Mouse (Mus musculus) hindbrain, embryonic 11.5 days (tissue): Measurements from ENCODE around the gene Arhgap30. TPM values are rescaled to one million over a fixed set of nuclear protein-coding genes. Genes with fewer than 3 reads are reported as not detected.

ENCODE experiments used
- ATAC-seq: fragments of 200-750 bp; cut with Nextera tagmentation; 2 replicates; pipeline ENCODE4 v1.8.0; 2017; ENCODE audit warnings: mild to moderate bottlenecking, moderate TSS enrichment, moderate library complexity; ENCODE audit not compliant: low FRiP score
- DNase-seq: peaks from one replicate; pipeline ENCODE4 v3.0.0-alpha.2; 2015; ENCODE audit warnings: low spot score
- H3K27ac ChIP-seq: fragments of 300-500 bp; sonication (generic); 2 replicates; pipeline ENCODE4 v1.5.1; 2014; ENCODE audit warnings: mild to moderate bottlenecking, low read depth, low read length
- H3K27me3 ChIP-seq: fragments of 300-500 bp; sonication (generic); 2 replicates; pipeline ENCODE4 v1.6.1; 2014; ENCODE audit warnings: mild to moderate bottlenecking, low read length, moderate library complexity, mixed read lengths; ENCODE audit not compliant: control insufficient read depth, insufficient read depth
- H3K36me3 ChIP-seq: fragments of 300-500 bp; sonication (generic); 2 replicates; pipeline ENCODE4 v1.6.1; 2014; ENCODE audit warnings: mild to moderate bottlenecking, low read length, moderate library complexity, mixed read lengths; ENCODE audit not compliant: control insufficient read depth, insufficient read depth
- H3K4me1 ChIP-seq: fragments of 300-500 bp; sonication (generic); replicated peaks from 2 replicates; pipeline ENCODE4 v1.6.1; 2014; ENCODE audit warnings: low read length, mixed read lengths; ENCODE audit not compliant: control insufficient read depth, insufficient read depth
- H3K4me2 ChIP-seq: fragments of 300-500 bp; sonication (generic); replicated peaks from 2 replicates; pipeline ENCODE4 v1.6.1; 2014; ENCODE audit warnings: mild to moderate bottlenecking, low read depth, low read length
- H3K4me3 ChIP-seq: fragments of 300-500 bp; sonication (generic); 2 replicates; pipeline ENCODE4 v1.5.1; 2014; ENCODE audit warnings: low read depth, low read length
- H3K9ac ChIP-seq: fragments of 300-500 bp; sonication (generic); 2 replicates; pipeline ENCODE4 v1.6.1; 2014; ENCODE audit warnings: low read depth, low read length
- H3K9me3 ChIP-seq: fragments of 300-500 bp; sonication (generic); 2 replicates; pipeline ENCODE4 v1.6.1; 2016; ENCODE audit warnings: low read length; ENCODE audit not compliant: control insufficient read depth
- WGBS: fragments of 180-500 bp; shearing (Covaris S2); extraction: QIAGEN DNeasy Blood & Tissue Kit; methylation state at CpG from one replicate; pipeline ENCODE4 v1.1.7; 2014; 5-methylcytosine and 5-hydroxymethylcytosine counted together
- polyA plus RNA-seq: library from polyadenylated mRNA; unstranded; fragments of >200 nt; fragmentation: Nextera tagmentation; extraction: Ambion mirVana; gene quantifications from 2 replicates; pipeline ENCODE4 v1.2.1, GENCODE M21; 2014

Arhgap30 gene
- polyA plus RNA-seq, 1 experiment from 2014 or later: 0.99 TPM

GRCm38 (mm10) chr1:171425126-171425525 is 36.4 kb downstream of the Arhgap30 start:
- Histone ChIP-seq H3K4me1 (no peaks in the 10 kb centered on the region), H3K4me2 (no peak overlapping the region), H3K27me3 (no peaks in the 10 kb centered on the region), H3K9ac (no peak overlapping the region), H3K4me3 (no peak overlapping the region), H3K27ac (no peak overlapping the region), H3K36me3 (no peaks in the 10 kb centered on the region), H3K9me3 (no peaks in the 10 kb centered on the region)
- 83% methylated on average over 4 of the region's 4 CpGs for WGBS
- DNase-seq (no peak), ATAC-seq (no peak)

- Histone ChIP-seq H3K27ac (no peak overlapping the region), H3K9ac (no peak overlapping the region), H3K9me3 (no peaks in the 10 kb centered on the region), H3K4me2 (no peak overlapping the region), H3K4me1 (no peaks in the 10 kb centered on the region), H3K4me3 (no peak overlapping the region), H3K36me3 (no peaks in the 10 kb centered on the region), H3K27me3 (peaks cover 6% of the 10 kb centered on the region)
- DNase-seq: no peak
- WGBS: 85% methylated on average over 5 of the region's 5 CpGs
- no peak for ATAC-seq
Observed at GRCm38 (mm10) chr1:171432158-171432557, 43.4 kb downstream of the Arhgap30 start.

GRCm38 (mm10) chr1:171435288-171435814 is 46.6 kb downstream of the Arhgap30 start:
- DNase-seq (no peak), ATAC-seq (no peak)
- no peaks in the 10 kb centered on the region for H3K4me1 ChIP-seq
- no peak overlapping the region for H3K27ac ChIP-seq
- H3K4me2 ChIP-seq: no peak overlapping the region
- peaks cover 21% of the 10 kb centered on the region for H3K27me3 ChIP-seq
- no peak overlapping the region for H3K4me3 ChIP-seq
- 68% methylated on average over 7 of the region's 7 CpGs for WGBS
- no peak overlapping the region for H3K9ac ChIP-seq
- no peaks in the 10 kb centered on the region for H3K36me3 ChIP-seq
- no peaks in the 10 kb centered on the region for H3K9me3 ChIP-seq

- Histone ChIP-seq H3K4me3 (no peak overlapping the region), H3K4me2 (no peak overlapping the region), H3K36me3 (no peaks in the 10 kb centered on the region), H3K27me3 (peaks cover 21% of the 10 kb centered on the region), H3K9me3 (no peaks in the 10 kb centered on the region), H3K9ac (no peak overlapping the region), H3K4me1 (no peaks in the 10 kb centered on the region), H3K27ac (no peak overlapping the region)
- ATAC-seq: no peak
- WGBS: 76% methylated on average over 1 of the region's 1 CpGs
- no peak for DNase-seq
Observed at GRCm38 (mm10) chr1:171435974-171436373, 47.2 kb downstream of the Arhgap30 start.

GRCm38 (mm10) chr1:171437264-171438013 is 48.7 kb downstream of the Arhgap30 start, which contains the start of gene F11r:
Gene F11r, plus strand, starts transcription at chr1:171437535.
- H3K9ac ChIP-seq: peak within 1 kb of the TSS; percentile 38; the same call in 1 of the 2 replicates
- WGBS: 1% methylated on average over 43 of the region's 46 CpGs

GRCm38 (mm10) chr1:171438014-171438670 is 49.4 kb downstream of the Arhgap30 start:
- Histone ChIP-seq H3K4me1 (no peaks in the 10 kb centered on the region), H3K4me3 (peak overlapping the region; percentile 33), H3K9ac (no peak overlapping the region), H3K27ac (no peak overlapping the region), H3K27me3 (peaks cover 21% of the 10 kb centered on the region), H3K9me3 (no peaks in the 10 kb centered on the region), H3K36me3 (no peaks in the 10 kb centered on the region), H3K4me2 (peak overlapping the region; percentile 57)
- 5% methylated on average over 18 of the region's 18 CpGs for WGBS
- DNase-seq: peak; percentile 51
- no peak for ATAC-seq

More at GRCm38 (mm10) chr1:171437264-171438013, 48.7 kb downstream of the Arhgap30 start, which contains the start of gene F11r:
- H3K4me3 ChIP-seq: peak within 1 kb of the TSS; percentile 33
- H3K27ac ChIP-seq: no peak within 1 kb of the TSS
- H3K4me1 ChIP-seq: no peaks in the 10 kb centered on the region
- H3K27me3 ChIP-seq: peaks cover 21% of the 10 kb centered on the region
- no peaks in the 10 kb centered on the region for H3K9me3 ChIP-seq
- DNase-seq: peak; percentile 73
- ATAC-seq: peak; percentile 70; the same call in 1 of the 2 replicates
- H3K4me2 ChIP-seq: peak within 1 kb of the TSS; percentile 57
- no peaks in the 10 kb centered on the region for H3K36me3 ChIP-seq

GRCm38 (mm10) chr1:171439072-171439471 is 50.3 kb downstream of the Arhgap30 start:
- H3K9ac ChIP-seq: no peak overlapping the region
- H3K4me1 ChIP-seq: no peaks in the 10 kb centered on the region
- DNase-seq: no peak
- H3K4me3 ChIP-seq: no peak overlapping the region
- no peaks in the 10 kb centered on the region for H3K36me3 ChIP-seq
- no peaks in the 10 kb centered on the region for H3K9me3 ChIP-seq
- ATAC-seq: no peak
- H3K4me2 ChIP-seq: no peak overlapping the region
- H3K27ac ChIP-seq: no peak overlapping the region
- WGBS: 56% methylated on average over 8 of the region's 8 CpGs
- peaks cover 21% of the 10 kb centered on the region for H3K27me3 ChIP-seq

- Histone ChIP-seq H3K4me2 (no peak overlapping the region), H3K9ac (no peak overlapping the region), H3K36me3 (no peaks in the 10 kb centered on the region), H3K4me3 (no peak overlapping the region), H3K27me3 (peaks cover 21% of the 10 kb centered on the region), H3K27ac (no peak overlapping the region), H3K9me3 (no peaks in the 10 kb centered on the region), H3K4me1 (no peaks in the 10 kb centered on the region)
- no peak for DNase-seq
- 60% methylated on average over 9 of the region's 9 CpGs for WGBS
- ATAC-seq: no peak
Observed at GRCm38 (mm10) chr1:171440025-171440725, 51.4 kb downstream of the Arhgap30 start.
